Mouse (Mus musculus) left cerebral cortex, postnatal 4 days (tissue): ENCODE data around the gene Cnst. TPM values are rescaled to one million over a fixed set of nuclear protein-coding genes. Genes with fewer than 3 reads are reported as not detected.

Experiments
- DNase-seq: peaks from one replicate; pipeline ENCODE4 v3.0.0-alpha.2; 2022
- intact Hi-C: fragments of 180-260 bp; cut with DNase I; formaldehyde crosslinking; loops from one replicate; pipeline ENCODE4 v1.15.1; 2025
- total RNA-seq, 2 experiments: library from RNA; stranded (reverse); gene quantifications; 2 replicates each; pipeline ENCODE4 v1.2.3; 2021

Gene Cnst
- total RNA-seq, 2 experiments from 2014 or later: 26.3 to 28.9 TPM

DNA sequence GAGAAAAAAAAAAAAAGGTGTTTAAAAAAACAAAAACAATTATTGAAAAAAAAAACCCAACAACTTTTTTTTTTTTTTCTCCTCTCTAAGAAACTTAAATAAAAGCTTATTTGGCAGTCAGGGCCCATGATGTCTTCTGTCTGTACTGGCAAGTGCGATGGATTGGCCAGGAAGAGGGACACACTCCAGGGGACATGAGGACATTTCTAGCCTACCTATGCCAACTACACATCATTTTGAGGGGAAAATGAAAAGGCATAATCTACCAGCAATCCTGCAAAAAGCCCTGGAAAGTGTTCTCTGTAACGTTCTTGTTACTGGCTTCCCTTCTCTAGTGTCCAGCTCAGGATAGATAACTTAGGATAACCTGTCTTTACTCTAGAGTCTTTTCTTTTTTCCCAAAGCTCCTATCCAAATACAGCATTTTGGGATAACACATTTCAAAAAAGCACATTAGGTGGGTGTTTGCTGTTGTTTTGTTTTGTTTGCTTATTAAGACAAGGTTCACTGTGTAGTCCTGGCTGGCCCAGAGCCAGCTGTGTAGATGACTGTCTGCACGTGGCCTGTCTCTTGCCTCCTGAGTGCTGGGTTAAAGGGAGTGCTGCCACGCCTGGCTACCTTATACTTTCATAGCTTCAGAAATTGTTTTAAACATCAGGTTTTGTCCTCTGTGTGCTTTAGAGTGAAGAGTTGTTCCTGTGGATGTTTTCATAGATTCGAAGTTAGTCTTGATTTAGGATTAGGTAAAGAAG, 7.2 kb downstream of the Cnst start:
- intact Hi-C loops: no loop called here
- DNase-seq: no peak

DNA sequence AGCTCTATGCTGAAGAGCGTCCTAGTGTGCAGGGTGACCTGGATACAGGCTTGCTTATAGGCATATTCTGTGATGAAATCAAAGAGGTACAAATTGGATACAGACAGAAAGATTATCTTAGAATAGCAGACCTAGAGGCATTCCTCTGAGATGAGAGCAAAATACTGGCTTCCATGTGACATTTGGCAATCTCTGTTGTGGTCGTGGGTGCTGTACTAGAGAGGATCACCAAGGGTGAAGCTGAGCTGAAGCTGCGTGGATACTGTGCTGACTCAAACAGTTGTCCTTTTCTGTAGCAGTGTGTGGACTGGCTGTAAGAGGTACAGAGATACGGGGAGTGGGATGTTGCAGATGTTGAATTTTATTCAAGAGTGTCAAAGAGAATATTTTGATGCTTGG, 7.8 kb downstream of the Cnst start:
- intact Hi-C loops: no loop called here
- DNase-seq: no peak

- intact Hi-C loops: no loop called here
- DNase-seq: no peak
These were observed 10.8 kb downstream of the Cnst start for GRCm38 (mm10) chr1:179556921-179557320.

DNA sequence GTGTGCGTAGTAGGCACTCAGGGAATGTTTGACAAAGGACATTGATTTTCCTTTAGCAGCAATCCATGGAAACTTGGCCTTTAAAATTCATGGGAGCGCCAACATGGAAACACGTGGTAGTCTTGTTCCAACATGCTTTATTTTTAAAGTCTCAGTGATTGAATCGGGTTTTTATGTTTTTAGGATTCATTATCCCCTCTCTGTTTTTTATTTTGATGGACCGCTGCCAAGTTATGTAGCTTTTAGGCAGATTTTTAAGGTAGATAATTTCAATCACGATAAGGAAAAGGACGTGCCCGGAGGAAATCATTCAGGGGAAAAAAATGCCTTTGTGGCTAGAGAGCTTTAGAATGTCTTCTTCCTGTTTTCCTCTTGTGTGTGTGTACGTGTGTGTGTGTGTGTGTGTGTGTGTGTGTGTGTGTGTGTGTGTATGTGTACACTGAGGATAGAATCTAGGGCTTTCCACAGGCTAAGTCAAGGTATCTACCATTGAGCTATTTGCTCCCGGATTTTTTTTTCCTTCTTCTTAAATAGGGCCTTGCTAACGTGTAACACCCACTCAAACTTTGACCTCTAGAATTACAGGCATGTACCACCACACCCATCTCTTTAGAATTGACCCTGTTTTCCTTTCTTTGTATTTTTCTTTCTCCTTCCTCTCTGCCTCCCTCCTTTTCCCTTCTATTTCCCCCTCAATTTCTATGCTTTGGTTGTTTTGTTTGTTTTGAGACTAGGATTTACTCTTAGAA, 13.4 kb downstream of the Cnst start:
- no peak for DNase-seq
- intact Hi-C loops: no loop called here

DNA sequence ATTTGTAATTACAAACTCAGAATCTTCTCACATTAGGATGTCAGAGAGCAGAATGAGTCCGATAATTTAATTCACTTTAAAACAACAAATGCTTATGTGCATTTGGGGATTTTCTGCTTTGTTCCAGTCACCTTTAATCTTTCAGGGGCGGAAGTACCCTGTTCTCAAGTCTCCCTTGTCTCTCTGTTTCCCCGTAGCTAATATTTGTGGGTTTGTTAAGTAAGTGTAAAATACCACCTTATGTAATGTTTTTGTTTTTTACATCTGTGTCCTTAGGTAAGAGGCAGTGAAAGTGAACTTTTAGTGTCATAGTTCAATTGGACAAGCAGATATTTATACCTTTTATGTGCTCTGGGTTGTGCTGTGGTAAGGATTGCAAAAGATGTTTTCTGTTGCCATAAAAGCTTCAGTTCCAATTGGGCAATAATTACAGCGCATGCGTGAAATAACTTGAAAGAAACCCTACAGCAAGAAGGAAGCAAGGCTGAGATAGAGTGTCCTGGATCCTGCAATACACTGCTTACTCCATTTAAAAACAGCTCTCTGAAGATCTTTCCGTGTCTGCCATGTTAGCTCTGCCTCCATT, 14.8 kb downstream of the Cnst start:
- no peak for DNase-seq
- intact Hi-C loops: no loop called here

DNA sequence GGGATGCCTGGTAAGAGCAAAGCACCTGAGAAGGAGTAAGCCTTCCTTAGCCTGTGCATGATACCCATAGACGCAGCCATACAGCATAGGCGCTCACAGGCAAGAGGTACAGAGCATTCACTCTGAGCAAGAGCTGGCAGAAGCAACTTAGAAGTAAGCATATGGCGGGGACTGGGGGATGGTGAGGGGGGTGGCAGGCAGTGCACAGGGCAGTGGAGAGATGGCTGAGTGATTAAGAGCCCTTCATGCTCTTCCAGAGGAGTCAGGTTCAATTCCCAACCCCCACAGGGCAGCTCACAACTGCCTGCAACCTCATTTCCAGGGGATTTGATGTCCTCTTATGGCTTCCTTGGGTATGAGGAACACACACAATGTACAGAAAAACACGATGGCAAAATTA, 17.0 kb downstream of the Cnst start:
- no peak for DNase-seq
- intact Hi-C loops: no loop called here

- intact Hi-C loops: no loop called here
- DNase-seq: no peak
These were observed 17.8 kb downstream of the Cnst start for GRCm38 (mm10) chr1:179563926-179564325.

- DNase-seq: peak; percentile 9
- intact Hi-C loops: no loop called here
These were observed 21.4 kb downstream of the Cnst start for GRCm38 (mm10) chr1:179567558-179567957.

DNA sequence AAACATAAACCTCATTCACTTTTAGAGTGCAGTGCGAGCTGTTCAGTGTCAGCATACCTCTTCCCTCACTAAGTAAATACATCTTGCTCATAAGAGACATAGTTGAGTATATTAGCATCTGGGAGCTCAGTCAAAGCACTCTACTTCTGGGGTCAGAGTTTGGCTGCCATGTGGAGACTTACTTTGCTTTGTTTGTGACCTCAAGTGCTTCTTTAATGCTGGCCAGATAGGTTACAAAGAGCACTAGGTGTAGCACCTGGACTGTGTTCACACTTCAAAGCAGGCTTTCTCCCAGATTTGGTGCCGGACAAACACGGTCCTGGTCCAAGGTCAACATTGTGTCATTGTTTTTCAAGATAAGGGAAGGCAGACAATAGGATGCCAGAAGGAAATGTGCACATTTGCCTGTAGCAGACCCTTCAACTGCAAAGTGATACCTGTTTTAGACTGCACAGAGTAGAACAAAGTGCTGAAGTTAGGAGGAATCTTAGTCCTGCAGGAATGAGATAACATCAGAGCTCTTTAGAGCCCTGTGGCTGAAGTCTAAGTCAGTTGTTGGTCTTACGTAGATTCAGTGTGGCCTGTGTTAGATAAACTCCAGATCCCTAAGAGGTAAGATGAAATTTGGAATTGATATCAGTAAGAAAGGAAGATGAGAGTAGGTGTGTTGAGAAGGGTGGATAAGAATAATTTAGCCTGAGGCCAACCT, 22.7 kb downstream of the Cnst start:
- intact Hi-C loops: no loop called here

GRCm38 (mm10) chr1:179570482-179570881, 24.3 kb downstream of the Cnst start:
- DNase-seq: no peak
- intact Hi-C loops: no loop called here

More for the DNA sequence above, 22.7 kb downstream of the Cnst start:
- no peak for DNase-seq

DNA sequence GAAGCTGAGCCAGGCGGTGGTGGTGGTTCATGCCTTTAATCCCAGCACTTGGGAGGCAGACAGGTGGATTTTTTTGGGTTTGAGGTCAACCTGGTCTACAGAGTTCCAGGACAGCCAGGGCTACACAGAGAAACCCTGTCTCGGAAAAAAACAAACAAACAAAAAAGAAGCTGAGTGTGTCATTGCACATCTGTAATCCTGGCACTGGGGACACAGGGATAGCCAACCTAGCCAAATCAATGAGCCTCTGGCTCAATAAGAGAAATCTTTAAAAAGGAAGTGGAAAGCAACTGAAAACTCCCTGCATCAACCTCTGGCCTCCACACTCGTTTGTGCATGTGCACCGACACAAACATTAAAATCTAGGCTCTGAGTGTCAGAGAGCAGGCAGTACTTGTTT, 25.5 kb downstream of the Cnst start:
- intact Hi-C loops: no loop called here
- no peak for DNase-seq

DNA sequence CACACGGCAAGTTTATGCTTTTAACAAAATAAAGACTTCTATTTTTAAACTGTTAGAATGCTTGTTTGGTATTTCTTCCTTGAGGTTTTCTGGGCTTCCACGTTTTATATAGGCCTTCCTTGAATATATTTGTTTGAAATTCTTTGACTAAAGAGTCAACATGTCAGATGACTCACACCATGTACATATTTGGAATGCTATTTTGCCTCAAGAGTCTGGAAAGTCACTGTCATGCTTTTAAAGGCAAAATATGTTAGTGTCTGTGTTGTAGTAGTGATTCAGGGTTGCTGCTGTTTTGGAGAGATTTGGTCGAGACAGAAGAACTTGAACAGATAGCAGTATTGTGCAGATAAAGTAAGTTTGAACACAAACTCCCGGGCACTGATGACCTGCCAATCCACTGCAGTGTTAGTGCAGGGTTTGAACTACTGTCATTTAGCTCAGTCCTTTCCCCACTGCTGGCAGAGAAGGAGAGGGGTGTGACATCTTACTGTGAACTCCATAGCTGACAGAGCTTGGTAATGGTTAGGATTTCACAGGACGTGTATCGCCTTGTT, 27.6 kb downstream of the Cnst start:
- intact Hi-C loops: no loop called here
- DNase-seq: no peak

- intact Hi-C loops: no loop called here
- DNase-seq: no peak
These were observed 32.5 kb downstream of the Cnst start for GRCm38 (mm10) chr1:179578625-179579024.

GRCm38 (mm10) chr1:179580200-179580599, 34.0 kb downstream of the Cnst start:
- intact Hi-C loops: no loop called here
- DNase-seq: no peak

DNA sequence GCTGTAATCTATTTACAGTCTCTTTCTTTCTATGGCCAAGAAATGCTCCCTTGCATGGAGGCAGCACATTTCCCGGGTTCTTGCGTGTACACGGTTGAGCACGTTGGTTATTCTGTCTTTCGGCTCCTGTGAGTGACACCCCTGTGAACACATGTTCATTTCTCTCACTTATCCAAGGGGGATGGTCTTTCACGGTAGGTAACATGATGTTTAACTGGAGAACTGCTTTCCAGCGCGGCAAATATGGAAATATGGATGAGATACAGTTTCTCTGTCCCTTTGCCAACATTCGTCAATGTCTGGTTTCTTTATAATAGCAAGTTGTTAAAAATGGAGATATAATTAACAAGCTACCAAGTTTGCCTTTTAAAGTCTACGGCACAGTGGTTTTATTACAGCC, 35.3 kb downstream of the Cnst start:
- no peak for DNase-seq
- intact Hi-C loops: no loop called here

DNA sequence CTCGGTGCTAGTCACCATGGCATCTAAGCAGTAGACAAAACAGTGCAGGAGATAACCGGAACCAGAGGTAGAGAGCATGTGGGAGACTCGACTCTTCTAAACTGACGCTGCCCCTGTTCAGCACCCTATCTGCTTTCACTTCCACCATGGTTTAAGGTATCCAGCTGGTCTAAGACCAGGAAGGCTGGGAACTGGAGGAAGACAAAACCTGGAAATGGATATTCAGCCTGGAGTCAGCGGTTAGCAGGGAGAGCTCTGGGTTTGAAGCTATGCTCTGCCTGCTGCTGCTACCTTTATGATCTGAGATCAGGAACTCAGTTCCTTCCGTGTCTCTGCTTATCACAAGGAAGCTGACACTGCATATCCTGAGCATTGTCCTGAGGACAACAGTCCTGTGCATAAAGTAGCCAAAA, 35.9 kb downstream of the Cnst start:
- DNase-seq: no peak
- intact Hi-C loops: no loop called here

DNA sequence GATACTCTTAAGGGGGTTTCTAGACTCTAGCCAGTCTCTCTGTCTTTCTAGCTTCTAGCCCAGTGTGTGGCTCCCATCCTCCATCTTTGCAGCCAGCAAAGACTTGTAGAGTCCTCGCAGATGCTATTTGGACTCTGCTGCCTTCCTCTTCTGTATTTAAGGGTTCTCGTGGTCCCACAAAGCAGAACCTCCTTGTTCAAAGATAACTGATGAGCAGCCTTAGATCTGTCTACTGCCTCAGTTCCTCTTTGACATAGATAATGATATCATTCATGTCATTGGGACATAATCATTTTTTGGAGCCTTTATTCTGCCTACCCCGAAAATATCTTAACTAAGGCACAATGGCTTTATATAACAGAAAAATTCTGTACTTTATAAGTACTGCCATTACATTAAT, 36.9 kb downstream of the Cnst start:
- intact Hi-C loops: no loop called here
- no peak for DNase-seq

- intact Hi-C loops: no loop called here
- no peak for DNase-seq
These were observed 38.0 kb downstream of the Cnst start for GRCm38 (mm10) chr1:179584220-179584619.

DNA sequence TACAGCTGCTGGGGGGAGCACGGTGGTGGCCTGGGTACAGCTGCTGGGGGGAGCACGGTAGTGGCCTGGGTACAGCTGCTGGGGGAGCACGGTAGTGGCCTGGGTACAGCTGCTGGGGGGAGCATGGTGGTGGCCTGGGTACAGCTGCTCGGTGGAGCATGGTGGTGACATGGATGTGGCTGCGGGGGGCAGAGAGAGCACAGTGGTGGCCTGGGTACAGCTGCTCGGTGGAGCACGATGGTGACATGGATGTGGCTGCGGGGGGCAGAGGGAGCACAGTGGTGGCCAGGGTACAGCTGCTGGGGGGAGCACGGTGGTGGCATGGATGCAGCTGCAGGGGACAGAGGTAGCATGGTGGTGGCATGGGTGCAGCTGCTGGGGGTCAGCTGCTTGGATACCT, 39.5 kb downstream of the Cnst start:
- DNase-seq: no peak
- intact Hi-C loops: no loop called here

DNA sequence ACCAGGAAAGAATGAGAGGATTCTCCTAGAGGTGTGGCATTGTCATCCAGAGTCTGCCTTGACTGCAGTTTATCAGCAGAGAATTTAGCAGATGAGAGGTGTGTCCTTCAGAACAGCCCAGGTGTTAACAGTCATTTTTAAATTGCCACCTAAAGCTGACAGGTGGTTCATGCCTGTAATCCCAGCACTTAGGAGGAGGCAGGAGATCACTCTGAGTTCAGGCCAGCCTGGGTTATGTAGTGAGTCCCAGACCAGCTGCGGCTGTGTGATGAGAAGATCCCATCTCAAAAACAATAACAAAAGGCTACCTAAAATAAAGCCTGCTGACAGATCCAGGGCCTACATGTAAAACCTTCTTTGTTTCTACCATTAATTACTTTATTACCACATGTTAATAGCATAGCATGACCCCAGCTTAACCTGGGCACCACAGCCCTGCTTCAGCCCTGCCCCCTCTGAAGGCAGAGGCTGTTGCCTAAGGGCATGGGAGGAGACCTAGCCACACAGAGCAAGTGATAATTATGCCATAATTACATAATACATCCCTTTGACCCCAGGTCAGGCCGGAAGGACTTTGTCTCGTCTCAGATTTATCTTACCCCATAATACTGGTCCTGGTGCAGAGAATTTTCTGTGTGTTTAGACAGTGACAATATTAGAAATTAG, 40.4 kb downstream of the Cnst start:
- intact Hi-C loops: no loop called here
- DNase-seq: no peak

- intact Hi-C loops: no loop called here
These were observed 42.1 kb downstream of the Cnst start for GRCm38 (mm10) chr1:179588230-179588629.

More at GRCm38 (mm10) chr1:179588230-179588629, 42.1 kb downstream of the Cnst start:
- peak; percentile 46 for DNase-seq
